Mouse (Mus musculus) fibroblast of lung, adult 2 months (primary cell): ENCODE data around the gene Nwd1.

Experiments used
- DNase-seq: peaks from one replicate; pipeline ENCODE4 v3.0.0-alpha.2; 2011; ENCODE audit warnings: low read depth

Gene Nwd1

GRCm38 (mm10) chr8:72712569-72712968 is 66.1 kb downstream of the Nwd1 start:
- no peak for DNase-seq

- DNase-seq = no peak
Measured at GRCm38 (mm10) chr8:72716594-72716993, 70.1 kb downstream of the Nwd1 start.

GRCm38 (mm10) chr8:72720541-72720940 is 74.0 kb downstream of the Nwd1 start:
- DNase-seq = no peak

GRCm38 (mm10) chr8:72722769-72723650 is 76.5 kb downstream of the Nwd1 start, which contains the start of gene Sin3b:
Gene Sin3b (plus strand): TSS chr8:72723285.
- peak; percentile 85 for DNase-seq

- DNase-seq = no peak
Measured at GRCm38 (mm10) chr8:72723651-72724001, 77.1 kb downstream of the Nwd1 start.

- DNase-seq = no peak
Measured at GRCm38 (mm10) chr8:72728636-72729035, 82.1 kb downstream of the Nwd1 start.

GRCm38 (mm10) chr8:72735001-72735400 is 88.5 kb downstream of the Nwd1 start:
- DNase-seq = no peak

GRCm38 (mm10) chr8:72736868-72737267 is 90.4 kb downstream of the Nwd1 start:
- no peak for DNase-seq

- no peak for DNase-seq
Measured at GRCm38 (mm10) chr8:72746061-72746460, 99.5 kb downstream of the Nwd1 start.

GRCm38 (mm10) chr8:72749846-72750245 is 103.3 kb downstream of the Nwd1 start:
- DNase-seq = no peak

- no peak for DNase-seq
Measured at GRCm38 (mm10) chr8:72750266-72750665, 103.8 kb downstream of the Nwd1 start.

GRCm38 (mm10) chr8:72751126-72751525 is 104.6 kb downstream of the Nwd1 start:
- DNase-seq = no peak

- DNase-seq = no peak
Measured at GRCm38 (mm10) chr8:72752289-72752688, 105.8 kb downstream of the Nwd1 start.

- DNase-seq = no peak
Measured at GRCm38 (mm10) chr8:72753165-72753564, 106.7 kb downstream of the Nwd1 start.

- DNase-seq = no peak
Measured at GRCm38 (mm10) chr8:72753781-72754180, 107.3 kb downstream of the Nwd1 start.

GRCm38 (mm10) chr8:72756031-72756430 is 109.5 kb downstream of the Nwd1 start:
- no peak for DNase-seq

GRCm38 (mm10) chr8:72756771-72757390 is 110.4 kb downstream of the Nwd1 start:
- DNase-seq = no peak

- no peak for DNase-seq
Measured at GRCm38 (mm10) chr8:72757426-72758195, 111.1 kb downstream of the Nwd1 start.

GRCm38 (mm10) chr8:72758310-72758709 is 111.8 kb downstream of the Nwd1 start:
- no peak for DNase-seq

- no peak for DNase-seq
Measured at GRCm38 (mm10) chr8:72760216-72760615, 113.7 kb downstream of the Nwd1 start.

- DNase-seq = no peak
Measured at GRCm38 (mm10) chr8:72761322-72762051, 115.0 kb downstream of the Nwd1 start, which contains the start of gene F2rl3. Gene F2rl3 (plus strand): TSS chr8:72761880.

GRCm38 (mm10) chr8:72762306-72762705 is 115.8 kb downstream of the Nwd1 start:
- DNase-seq = no peak
